Mouse (Mus musculus): ENCODE results near the gene Ssr2. TPM values are rescaled to one million over a fixed set of nuclear protein-coding genes. Genes with fewer than 3 reads are reported as not detected.

Ssr2 gene
- total RNA-seq, 1 experiment, result 827 TPM

- TF ChIP-seq ZC3H11A (IDR thresholded peaks at IDR 0.05; ENCODE audit: borderline replicate concordance, low read depth, low read length) (no peak), ZNF384 (IDR thresholded peaks at IDR 0.05; ENCODE audit: low read depth, low read length) (no peak), MAFK (IDR thresholded peaks at IDR 0.05; ENCODE audit: insufficient read depth, low read depth, low read length) (no peak), HCFC1 (IDR thresholded peaks at IDR 0.05; ENCODE audit: borderline replicate concordance, insufficient read depth, low read length) (no peak), CHD2 (IDR thresholded peaks at IDR 0.05; ENCODE audit: low read depth, low read length) (no peak)
- H3K9ac ChIP-seq (ENCODE audit: insufficient read depth, low read depth, low read length, poor library complexity, severe bottlenecking), result no peak overlapping the region
These were observed 61.5 kb downstream of the Ssr2 start for GRCm38 (mm10) chr3:88637134-88637533.

More at GRCm38 (mm10) chr3:88637134-88637533, 61.5 kb downstream of the Ssr2 start:
- DNase-seq (ENCODE audit: low read depth, low spot score), result no peak
- in situ Hi-C loops (cut with MboI; ENCODE audit: low sequenced_read_pairs in 2 of 2, unreplicated experiment in 2 of 2), result no loop called here
- H3K36me3 ChIP-seq (ENCODE audit: control insufficient read depth, insufficient read depth, low read length, poor library complexity, severe bottlenecking), result peaks cover 75% of the 10 kb centered on the region
- peaks cover 0 to 11% of the 10 kb centered on the region in 2 experiments; a peak in 2 of 4 replicates for H3K4me1 ChIP-seq (ENCODE audit: control insufficient read depth in 2 of 2, insufficient read depth in 2 of 2, low read length in 2 of 2, poor library complexity in 1 of 2)
- H3K27ac ChIP-seq (ENCODE audit: insufficient read depth, low read depth, low read length, poor library complexity, severe bottlenecking), result no peak overlapping the region
- no peak overlapping the region for H3K4me3 ChIP-seq (ENCODE audit: insufficient read depth in 1 of 2, low read depth in 1 of 2, low read length in 2 of 2, poor library complexity in 1 of 2, severe bottlenecking in 1 of 2)
- no peaks in the 10 kb centered on the region for H3K9me3 ChIP-seq (ENCODE audit: control insufficient read depth, insufficient read depth, low read depth, low read length)

Other genes with a start within 250 kb of the Ssr2 start
- gene Tmem79, start 239.7 kb upstream of the Ssr2 start, total RNA-seq (2012; rRNA removed), result 24.3 and 39.5 TPM in 2 replicates
- gene Smg5, start 239.6 kb upstream of the Ssr2 start, total RNA-seq (2012; rRNA removed), result 182 and 230 TPM in 2 replicates
- gene Paqr6, start 211.3 kb upstream of the Ssr2 start, total RNA-seq (2012; rRNA removed), result 1.6 and 2.2 TPM in 2 replicates
- 2.6 and 3.2 TPM in 2 replicates for gene Bglap3, start 203.1 kb upstream of the Ssr2 start, total RNA-seq (2012; rRNA removed)
- not detected in 2 replicates for gene Bglap2, start 197.2 kb upstream of the Ssr2 start, total RNA-seq (2012; rRNA removed)
- not detected in 2 replicates for gene Bglap, start 191.4 kb upstream of the Ssr2 start, total RNA-seq (2012; rRNA removed)
- 89.5 and 97.0 TPM in 2 replicates for gene Pmf1, start 165.5 kb upstream of the Ssr2 start, total RNA-seq (2012; rRNA removed)
- gene Slc25a44, start 150.7 kb upstream of the Ssr2 start, total RNA-seq (2012; rRNA removed), result 13.6 and 17.1 TPM in 2 replicates
- 8.8 and 10.1 TPM in 2 replicates for gene Sema4a, start 114.7 kb upstream of the Ssr2 start, total RNA-seq (2012; rRNA removed)
- 80.1 and 121 TPM in 2 replicates for gene Lmna, start 65.9 kb upstream of the Ssr2 start, total RNA-seq (2012; rRNA removed)
- 24.9 and 29.8 TPM in 2 replicates for gene Mex3a, start 43.5 kb upstream of the Ssr2 start, total RNA-seq (2012; rRNA removed)
- gene Rab25, start 27.6 kb upstream of the Ssr2 start, total RNA-seq (2012; rRNA removed), result 2.1 and 4.0 TPM in 2 replicates
- 108 and 112 TPM in 2 replicates for gene Lamtor2, start 22.8 kb upstream of the Ssr2 start, total RNA-seq (2012; rRNA removed)
- 103 and 135 TPM in 2 replicates for gene Ubqln4, start 22.1 kb upstream of the Ssr2 start, total RNA-seq (2012; rRNA removed)
- 50.8 and 80.0 TPM in 2 replicates for gene Arhgef2, start 30.1 kb downstream of the Ssr2 start, total RNA-seq (2012; rRNA removed)
- not detected in 2 replicates for gene Rxfp4, start 77.3 kb downstream of the Ssr2 start, total RNA-seq (2012; rRNA removed)
- 85.5 and 112 TPM in 2 replicates for gene Khdc4, start 109.9 kb downstream of the Ssr2 start, total RNA-seq (2012; rRNA removed)
- gene Rit1, start 141.0 kb downstream of the Ssr2 start, total RNA-seq (2012; rRNA removed), result 10.7 and 18.3 TPM in 2 replicates
- gene Syt11, start 199.3 kb downstream of the Ssr2 start, total RNA-seq (2012; rRNA removed), result 12.4 and 13.9 TPM in 2 replicates

Measured in ES-E14 (cell line).